Mouse (Mus musculus) intestine, embryonic 14.5 days (tissue): ENCODE data around the gene Naa38. TPM values are rescaled to one million over a fixed set of nuclear protein-coding genes. Genes with fewer than 3 reads are reported as not detected.

Experiments
- ATAC-seq: fragments of 200-750 bp; cut with Nextera tagmentation; replicated peaks from 2 replicates; pipeline ENCODE4 v1.8.0; 2017; ENCODE audit warnings: low read depth, moderate number of reproducible peaks, moderate TSS enrichment, moderate library complexity; ENCODE audit not compliant: low FRiP score, low TSS enrichment
- DNase-seq: peaks from one replicate; pipeline ENCODE4 v3.0.0-alpha.2; 2018; ENCODE audit warnings: low spot score
- H3K27ac ChIP-seq: fragments of 300-500 bp; sonication (generic); 2 replicates; pipeline ENCODE4 v1.5.1; 2014; ENCODE audit warnings: low read depth, mild to moderate bottlenecking, control low read depth
- H3K27me3 ChIP-seq: fragments of 300-500 bp; sonication (generic); replicated peaks from 2 replicates; pipeline ENCODE4 v1.6.1; 2014; ENCODE audit warnings: low read length, control low read depth; ENCODE audit not compliant: control insufficient read depth, insufficient read depth
- H3K36me3 ChIP-seq: fragments of 300-500 bp; sonication (generic); 2 replicates; pipeline ENCODE4 v1.6.1; 2014; ENCODE audit warnings: low read length, control low read depth; ENCODE audit not compliant: control insufficient read depth, insufficient read depth
- H3K4me1 ChIP-seq: fragments of 300-500 bp; sonication (generic); replicated peaks from 2 replicates; pipeline ENCODE4 v1.6.1; 2014; ENCODE audit warnings: low read length, control low read depth, mixed read lengths; ENCODE audit not compliant: control insufficient read depth, insufficient read depth
- H3K4me2 ChIP-seq: fragments of 300-500 bp; sonication (generic); 2 replicates; pipeline ENCODE4 v1.6.1; 2014; ENCODE audit warnings: low read length
- H3K4me3 ChIP-seq: fragments of 300-500 bp; sonication (generic); 2 replicates; pipeline ENCODE4 v1.5.1; 2014; ENCODE audit warnings: low read depth, low read length, control low read depth, mixed read lengths
- H3K9ac ChIP-seq: fragments of 300-500 bp; sonication (generic); 2 replicates; pipeline ENCODE4 v1.6.1; 2014; ENCODE audit warnings: mild to moderate bottlenecking, low read length
- H3K9me3 ChIP-seq: fragments of 300-500 bp; sonication (generic); 2 replicates; pipeline ENCODE4 v1.6.1; 2016; ENCODE audit warnings: low read length, control low read depth; ENCODE audit not compliant: control insufficient read depth
- WGBS: fragments of 180-500 bp; shearing (Covaris S2); extraction: QIAGEN DNeasy Blood & Tissue Kit; methylation state at CpG from one replicate; pipeline ENCODE4 v1.1.7; 2014; 5-methylcytosine and 5-hydroxymethylcytosine counted together
- polyA plus RNA-seq: library from polyadenylated mRNA; unstranded; fragments of >200 nt; fragmentation: Nextera tagmentation; extraction: Ambion mirVana; gene quantifications from 2 replicates; pipeline ENCODE4 v1.2.1, GENCODE M21; 2014

The Naa38 gene
- polyA plus RNA-seq, 1 experiment from 2014 or later: 197 TPM

DNA sequence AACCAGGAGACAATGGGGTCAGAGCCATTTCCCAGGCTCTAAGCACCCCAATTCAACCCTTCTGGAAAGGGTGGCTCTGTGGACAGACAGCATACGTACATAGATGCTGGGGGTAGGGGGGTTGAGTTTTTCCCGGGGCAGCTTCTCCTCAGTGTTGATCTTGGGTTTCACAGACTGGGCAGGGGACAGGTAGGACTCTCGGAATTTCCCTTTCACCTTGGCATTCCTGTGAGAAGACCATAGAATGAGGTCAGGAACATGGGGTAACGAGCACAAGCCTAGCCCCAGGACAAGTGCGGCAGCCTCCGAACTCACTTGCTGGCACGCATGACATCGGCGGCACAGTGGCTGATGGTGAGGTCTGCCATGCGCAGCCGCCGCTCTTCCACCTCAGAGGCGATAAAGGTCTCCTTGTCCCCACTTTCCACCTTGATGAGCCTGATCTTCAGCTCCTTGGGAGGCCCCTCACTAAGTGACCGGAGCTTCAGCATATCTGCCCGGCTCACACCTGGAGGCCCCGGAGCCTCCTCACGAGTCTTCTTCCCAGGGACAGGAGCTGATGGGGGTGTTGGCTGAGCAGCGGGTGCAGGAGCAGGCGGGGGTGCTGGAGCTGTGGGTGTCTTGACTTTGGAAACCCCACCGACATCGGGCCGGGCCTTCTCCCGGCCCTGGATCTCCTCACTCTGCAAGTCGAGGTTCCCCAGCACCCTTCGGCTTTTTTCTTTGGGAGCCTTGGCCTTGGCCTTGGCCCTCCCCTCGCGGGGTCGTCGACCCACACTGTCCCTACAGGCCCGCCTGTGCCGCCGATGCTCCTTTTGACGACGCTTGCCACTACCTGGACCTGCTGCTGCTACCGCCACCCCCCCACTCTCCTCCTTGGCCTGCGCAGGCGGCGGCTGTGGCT, 8.7 kb downstream of the Naa38 start:
- Histone ChIP-seq H3K4me2 (no peak overlapping the region), H3K36me3 (peaks cover 89% of the 10 kb centered on the region), H3K27me3 (no peaks in the 10 kb centered on the region), H3K4me3 (no peak overlapping the region), H3K27ac (no peak overlapping the region), H3K4me1 (peaks cover 17% of the 10 kb centered on the region), H3K9me3 (no peaks in the 10 kb centered on the region), H3K9ac (no peak overlapping the region)
- DNase-seq (no peak), ATAC-seq (no peak)
- 92% methylated on average over 38 of the region's 38 CpGs for WGBS

DNA sequence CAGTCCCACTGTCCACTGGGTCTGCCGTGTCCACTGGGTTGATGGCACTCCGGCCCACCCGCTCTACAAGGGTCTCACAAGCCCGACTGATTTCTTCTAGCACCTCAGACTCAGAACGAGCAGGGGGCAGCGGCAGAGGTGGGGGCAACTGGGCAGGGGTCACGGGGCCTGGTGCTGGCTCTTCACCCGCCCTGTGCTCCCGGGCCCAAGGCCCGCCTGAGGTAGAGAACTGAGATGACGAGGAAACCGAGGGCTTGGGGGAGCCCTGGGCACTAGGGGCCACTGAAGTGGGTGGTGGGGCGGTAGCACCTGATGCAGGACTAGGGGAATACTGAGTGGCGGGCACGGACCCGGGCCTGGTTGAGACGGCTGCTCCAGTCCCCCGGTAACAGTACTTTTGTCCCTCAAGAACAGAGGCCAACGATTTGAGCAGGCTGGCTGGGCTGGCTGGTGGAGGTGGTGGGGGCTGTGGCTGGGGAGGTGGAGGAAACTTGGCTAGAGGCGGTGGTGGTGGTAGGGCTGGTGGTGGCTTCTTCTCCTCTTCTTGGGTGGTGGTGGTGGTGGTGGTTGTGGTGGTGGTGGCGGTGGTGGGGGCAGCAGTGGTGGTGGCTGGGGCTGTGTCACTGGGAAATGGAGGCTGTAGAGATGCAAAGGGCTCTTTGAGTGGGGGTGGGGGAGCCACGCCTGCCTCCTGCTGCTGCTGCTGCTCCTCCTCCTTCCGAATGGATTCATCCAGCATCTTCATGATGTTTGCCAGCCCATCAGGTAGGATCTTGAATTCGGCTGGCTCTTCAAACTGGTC, 9.5 kb downstream of the Naa38 start:
- no peaks in the 10 kb centered on the region for H3K9me3 ChIP-seq
- no peak overlapping the region for H3K4me2 ChIP-seq
- H3K4me3 ChIP-seq: no peak overlapping the region
- H3K27ac ChIP-seq: no peak overlapping the region
- peaks cover 14% of the 10 kb centered on the region for H3K4me1 ChIP-seq
- no peak for DNase-seq
- H3K27me3 ChIP-seq: no peaks in the 10 kb centered on the region
- no peak overlapping the region for H3K9ac ChIP-seq
- ATAC-seq: no peak
- WGBS: 95% methylated on average over 24 of the region's 24 CpGs
- peaks cover 83% of the 10 kb centered on the region for H3K36me3 ChIP-seq

DNA sequence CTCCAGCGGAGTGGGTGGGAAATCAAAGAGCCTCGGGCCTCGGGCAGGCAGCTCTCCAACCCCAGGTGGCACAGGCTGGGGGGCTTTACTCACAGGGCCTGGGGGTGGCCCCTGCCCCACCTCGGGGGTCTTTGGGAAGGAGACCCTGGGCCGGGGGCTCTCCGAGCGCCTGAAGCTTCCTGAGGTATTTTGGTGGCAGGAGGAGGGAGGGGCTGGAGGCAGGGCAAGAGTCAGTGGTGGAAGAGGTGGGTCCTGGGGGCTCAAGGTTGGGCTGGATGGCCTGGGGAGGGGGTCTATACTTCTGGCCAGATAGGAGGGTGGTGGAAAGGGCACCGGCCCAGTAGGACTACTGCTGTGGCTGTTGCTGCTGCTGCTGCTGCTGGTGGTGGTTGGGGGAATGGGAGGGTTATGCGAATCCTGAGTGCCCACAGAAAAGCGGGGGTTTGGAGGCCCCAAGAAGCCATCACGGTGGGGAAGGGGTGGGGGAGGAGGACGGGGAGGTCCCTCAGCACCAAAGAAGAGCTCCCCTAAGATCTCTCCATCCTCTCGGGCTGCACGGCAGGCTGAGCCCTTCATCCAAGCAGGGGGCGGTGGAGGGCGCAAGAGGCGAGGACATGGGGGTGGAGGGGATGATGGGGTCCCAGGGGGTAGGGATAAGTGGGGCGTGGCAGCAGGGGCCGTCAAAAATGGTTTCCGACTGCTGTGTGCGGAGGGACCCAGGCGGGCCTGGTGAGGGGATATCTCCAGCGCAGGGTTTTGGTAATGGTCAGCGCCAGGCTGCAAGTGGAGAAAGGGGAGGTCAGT, 10.3 kb downstream of the Naa38 start:
- H3K9me3 ChIP-seq: no peaks in the 10 kb centered on the region
- 91% methylated on average over 24 of the region's 24 CpGs for WGBS
- no peak for ATAC-seq
- no peak for DNase-seq
- no peak overlapping the region for H3K4me2 ChIP-seq
- H3K27me3 ChIP-seq: no peaks in the 10 kb centered on the region
- no peak overlapping the region for H3K4me3 ChIP-seq
- H3K9ac ChIP-seq: no peak overlapping the region
- peaks cover 12% of the 10 kb centered on the region for H3K4me1 ChIP-seq
- peaks cover 75% of the 10 kb centered on the region for H3K36me3 ChIP-seq
- no peak overlapping the region for H3K27ac ChIP-seq

DNA sequence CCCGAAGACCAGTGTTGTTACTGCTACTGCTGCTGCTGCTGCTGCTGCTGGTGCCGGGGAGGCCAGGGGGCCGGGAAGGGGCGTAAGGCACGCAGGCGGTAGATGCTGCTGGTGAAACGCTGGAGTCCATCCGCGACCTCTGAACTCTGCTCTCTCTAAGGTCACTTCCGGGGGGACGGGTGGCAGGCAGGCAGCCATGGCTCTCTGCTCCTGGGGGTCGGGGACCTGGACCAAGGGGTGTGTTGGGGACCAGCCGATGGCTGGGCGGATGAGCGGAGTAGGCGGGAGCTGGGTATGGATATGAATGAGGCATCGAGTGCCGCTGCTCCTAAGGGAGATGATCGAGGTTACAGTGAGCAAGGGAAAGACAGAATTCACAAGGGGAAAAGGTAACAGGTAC, 11.0 kb downstream of the Naa38 start:
- H3K27me3 ChIP-seq: no peaks in the 10 kb centered on the region
- ATAC-seq: no peak
- 84% methylated on average over 19 of the region's 19 CpGs for WGBS
- H3K36me3 ChIP-seq: peaks cover 69% of the 10 kb centered on the region
- no peaks in the 10 kb centered on the region for H3K9me3 ChIP-seq
- H3K4me3 ChIP-seq: no peak overlapping the region
- H3K9ac ChIP-seq: no peak overlapping the region
- DNase-seq: no peak
- H3K4me2 ChIP-seq: no peak overlapping the region
- peaks cover 12% of the 10 kb centered on the region for H3K4me1 ChIP-seq
- no peak overlapping the region for H3K27ac ChIP-seq

DNA sequence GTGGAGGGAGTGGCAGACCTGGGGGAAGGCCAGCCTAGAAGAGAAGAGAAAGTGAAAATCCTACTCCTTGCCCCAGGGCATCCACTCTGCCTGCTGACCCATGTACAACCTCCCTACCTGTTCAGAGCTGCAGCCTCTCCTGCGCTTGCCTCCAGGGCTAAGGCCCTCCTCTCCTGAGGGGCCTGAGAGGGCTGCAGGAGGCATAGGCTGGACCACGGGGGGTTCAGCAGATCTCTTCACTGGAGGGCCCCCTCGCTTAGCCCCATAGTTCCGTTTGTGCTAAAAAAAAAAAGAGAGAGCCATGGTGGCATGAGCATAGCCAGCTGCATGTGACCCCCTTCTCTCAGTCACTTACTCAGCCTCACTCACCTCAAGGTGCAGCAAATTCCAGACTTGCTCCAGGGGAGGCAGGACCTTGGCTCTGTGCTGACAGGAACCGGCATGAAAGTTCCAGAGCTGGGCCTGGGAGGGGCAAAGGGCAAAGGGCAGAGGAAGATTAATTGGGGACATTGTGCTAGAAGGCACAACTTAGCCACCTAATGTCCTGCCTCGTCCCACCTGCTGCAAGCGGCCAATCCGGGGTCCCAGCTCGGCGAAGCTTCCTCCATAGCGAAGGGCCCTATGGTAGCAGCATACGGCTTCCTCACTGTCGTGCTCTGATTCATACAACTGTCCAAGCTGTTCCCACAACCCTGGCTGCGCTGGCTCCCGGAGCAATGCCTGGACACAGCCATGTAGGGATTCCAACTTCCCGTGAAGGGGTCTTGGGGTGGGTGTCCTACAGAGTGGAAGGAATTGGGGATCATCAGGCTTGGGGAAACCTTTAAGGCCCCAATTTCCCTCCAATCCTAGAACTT, 11.8 kb downstream of the Naa38 start:
- no peak overlapping the region for H3K4me2 ChIP-seq
- H3K27ac ChIP-seq: no peak overlapping the region
- WGBS: 90% methylated on average over 15 of the region's 16 CpGs
- no peaks in the 10 kb centered on the region for H3K27me3 ChIP-seq
- no peak overlapping the region for H3K4me3 ChIP-seq
- H3K9ac ChIP-seq: no peak overlapping the region
- peaks cover 60% of the 10 kb centered on the region for H3K36me3 ChIP-seq
- no peaks in the 10 kb centered on the region for H3K9me3 ChIP-seq
- no peak for ATAC-seq
- H3K4me1 ChIP-seq: peaks cover 17% of the 10 kb centered on the region
- no peak for DNase-seq

DNA sequence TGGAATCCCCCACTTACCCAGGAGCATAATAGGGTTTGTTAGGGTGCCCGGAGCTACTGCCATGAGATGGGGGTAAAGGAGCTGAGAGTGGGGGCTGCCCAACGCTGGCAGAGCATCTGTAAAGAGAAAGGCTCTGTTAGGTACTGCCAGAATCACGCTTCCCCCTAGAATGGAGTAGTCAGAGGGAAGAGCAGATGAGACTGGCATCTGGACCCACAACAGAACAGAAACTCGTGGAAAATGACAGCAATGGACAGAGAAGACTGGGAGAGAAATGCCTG, 12.4 kb downstream of the Naa38 start:
- Histone ChIP-seq H3K4me3 (no peak overlapping the region), H3K27ac (no peak overlapping the region), H3K9me3 (no peaks in the 10 kb centered on the region), H3K4me1 (peaks cover 21% of the 10 kb centered on the region), H3K9ac (peak overlapping the region; percentile 8; the same call in 1 of the 2 replicates), H3K27me3 (no peaks in the 10 kb centered on the region), H3K4me2 (no peak overlapping the region; the same call in 1 of the 2 replicates), H3K36me3 (peaks cover 58% of the 10 kb centered on the region)
- no peak for ATAC-seq
- 83% methylated on average over 4 of the region's 4 CpGs for WGBS
- no peak for DNase-seq

DNA sequence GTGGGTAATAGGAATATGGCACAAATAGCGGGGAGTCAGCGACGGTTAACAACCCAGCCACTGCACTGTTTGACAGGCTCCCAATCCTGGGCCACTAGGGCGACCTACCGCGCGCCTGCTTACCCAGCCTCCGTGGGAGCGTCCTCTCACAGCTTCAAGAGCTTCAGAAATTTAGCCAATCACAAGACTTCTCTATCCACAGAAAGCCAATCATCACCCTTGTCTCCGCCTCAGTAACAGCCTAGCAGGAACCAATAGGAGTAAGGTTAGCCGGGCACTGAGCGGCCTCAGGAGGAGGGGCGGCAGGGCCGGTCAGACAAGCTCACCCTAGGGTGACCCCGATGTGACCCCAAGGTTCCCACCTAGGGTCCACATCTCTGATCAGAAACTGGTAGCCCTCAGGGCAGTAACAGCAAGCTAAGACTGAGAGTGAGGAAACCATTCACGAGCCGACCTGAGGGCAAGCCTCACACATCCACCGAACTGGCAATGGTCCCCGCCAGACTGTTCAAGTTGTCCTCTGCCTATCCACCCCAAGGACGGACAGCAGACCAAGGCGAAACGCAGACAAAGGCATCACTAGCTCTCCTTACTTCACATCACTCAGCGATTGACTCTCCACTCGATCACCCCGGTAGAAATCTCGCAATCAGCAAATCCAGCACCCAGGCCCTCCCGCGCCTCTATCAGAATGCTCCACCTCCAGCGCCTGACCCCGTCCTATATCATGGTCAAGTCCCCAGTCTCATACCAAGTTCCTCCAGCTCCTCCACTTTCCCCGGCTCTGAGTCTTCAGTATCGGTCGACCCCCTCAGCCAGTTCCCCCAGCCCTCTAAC, 13.5 kb downstream of the Naa38 start:
- under 1% methylated on average over 33 of the region's 33 CpGs for WGBS
- Histone ChIP-seq H3K9ac (peak overlapping the region; percentile 77), H3K4me3 (peak overlapping the region; percentile 68), H3K4me2 (peak overlapping the region; percentile 85), H3K27ac (peak overlapping the region; percentile 98), H3K9me3 (no peaks in the 10 kb centered on the region), H3K27me3 (no peaks in the 10 kb centered on the region), H3K36me3 (peaks cover 58% of the 10 kb centered on the region), H3K4me1 (peaks cover 32% of the 10 kb centered on the region)
- DNase-seq (peak; percentile 90), ATAC-seq (peak; percentile 61)
